Mouse (Mus musculus) cerebellum, postnatal 25 days (tissue): Measurements from ENCODE around the gene Gabrb3.

Experiments
- DNase-seq, 2 experiments: peaks; one replicate each; pipeline ENCODE4 v3.0.0; 2021; ENCODE audit warnings: mixed read lengths in 2 of 2

Gabrb3 gene

GRCm38 (mm10) chr7:57419392-57419791, at the start of gene Gabrb3:
TSS of gene Gabrb3 (plus strand) at chr7:57419692.
- DNase-seq, result no peak

DNA sequence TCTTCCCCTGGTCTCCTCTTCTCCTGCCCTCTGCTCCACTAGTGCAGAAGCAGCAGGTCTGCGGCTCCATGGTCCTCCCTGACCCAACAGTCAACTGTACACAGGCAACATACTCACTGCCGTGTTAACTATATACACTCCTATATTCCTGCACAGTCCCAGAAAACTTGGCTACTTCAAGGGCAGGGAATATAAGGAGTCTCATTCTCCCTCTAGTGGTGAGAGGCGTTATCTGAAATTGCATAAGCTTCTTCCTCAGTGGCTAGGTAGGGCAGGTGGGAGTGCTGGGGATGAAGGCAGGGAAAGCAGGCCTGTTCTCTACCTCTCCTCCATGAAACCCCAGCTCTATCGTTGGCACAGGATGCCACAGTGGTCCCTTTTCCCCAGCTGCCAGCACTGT, 35.4 kb upstream of the Gabrb3 start:
- DNase-seq, result peak; percentile 3 to 5

GRCm38 (mm10) chr7:57386517-57387340, 32.8 kb upstream of the Gabrb3 start, which contains the start of gene Gabrg3:
TSS of gene Gabrg3 (minus strand) at chr7:57387188.
- DNase-seq, result peak; percentile 20 to 30

DNA sequence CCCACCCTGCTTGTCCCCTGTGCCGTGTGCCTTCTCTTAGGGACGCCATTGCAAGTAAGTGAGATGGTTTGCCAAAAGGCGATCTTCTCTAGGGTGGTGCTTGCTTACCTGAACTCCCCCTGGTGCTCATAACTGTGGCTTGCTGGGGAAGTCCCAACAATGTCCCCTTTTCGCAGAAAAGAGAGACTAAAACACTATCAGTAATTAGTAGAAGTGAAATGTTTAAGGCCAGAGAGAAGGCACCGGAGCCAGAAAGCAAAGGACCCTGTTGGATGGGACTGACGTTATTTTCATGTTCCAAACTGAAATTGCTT, 32.2 kb upstream of the Gabrb3 start:
- no peak for DNase-seq

DNA sequence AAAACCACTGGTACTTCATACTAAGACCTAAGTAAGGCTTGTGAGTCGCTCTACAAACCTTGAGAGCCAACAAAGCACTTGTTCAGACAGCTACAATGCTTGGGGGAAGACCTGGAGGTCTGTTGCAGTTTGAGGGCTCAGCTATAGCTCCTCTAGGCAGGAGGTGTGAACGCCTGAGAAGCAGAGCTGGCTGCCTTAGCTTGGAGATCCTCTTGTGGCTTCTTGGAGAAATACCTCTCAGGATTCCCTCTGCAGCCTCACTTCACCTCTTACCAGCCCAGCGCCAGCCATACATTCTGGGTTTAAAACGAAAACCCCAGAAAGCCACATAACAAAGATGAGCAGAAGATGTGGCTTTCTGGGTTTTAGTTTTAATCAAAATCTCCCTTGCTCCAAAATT, 29.4 kb upstream of the Gabrb3 start:
- DNase-seq, result no peak

DNA sequence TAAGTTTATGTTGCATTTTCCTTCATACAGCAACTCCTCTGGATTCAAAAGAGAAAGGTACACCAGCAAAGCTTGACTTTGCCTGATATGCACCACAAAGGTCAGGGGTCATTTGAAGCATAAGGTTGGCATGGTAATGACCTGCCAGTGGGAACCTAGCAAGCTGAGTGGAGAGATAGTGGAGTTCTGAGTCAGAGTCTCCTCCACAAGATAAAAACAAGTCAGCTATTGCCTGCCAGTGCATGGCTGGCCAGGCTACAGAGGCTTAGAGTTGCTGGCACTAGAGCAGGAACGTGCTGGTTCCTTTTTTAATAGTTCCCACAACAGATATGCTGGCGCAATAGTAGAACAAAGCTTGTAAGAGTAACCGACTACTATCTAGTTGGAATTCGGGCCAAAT, 25.9 kb upstream of the Gabrb3 start:
- no peak for DNase-seq

- no peak for DNase-seq
These were observed 8.3 kb upstream of the Gabrb3 start for GRCm38 (mm10) chr7:57411163-57411562.

GRCm38 (mm10) chr7:57412896-57413295, 6.6 kb upstream of the Gabrb3 start:
- no peak for DNase-seq

- no peak for DNase-seq
These were observed 1.6 kb downstream of the Gabrb3 start for GRCm38 (mm10) chr7:57421044-57421443.

DNA sequence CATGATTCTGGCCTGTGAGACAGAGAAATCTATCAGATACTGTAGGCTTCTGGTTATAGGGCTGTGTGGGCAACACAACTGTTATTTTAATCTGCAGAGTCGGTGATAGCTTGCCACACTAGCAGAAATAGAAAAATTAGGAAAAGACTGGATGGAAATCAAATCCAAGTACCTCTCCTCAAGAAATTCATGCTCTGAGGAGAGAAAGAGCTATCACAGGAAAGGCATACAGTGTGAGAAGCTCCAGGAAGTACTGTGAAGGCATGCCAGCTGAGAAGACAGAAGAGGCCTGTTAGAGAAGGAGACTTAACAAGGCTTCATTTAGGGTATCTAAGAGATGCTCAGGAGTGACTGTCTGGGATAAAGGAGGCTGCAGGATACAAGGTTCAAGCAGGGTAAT, 3.2 kb downstream of the Gabrb3 start:
- DNase-seq, result no peak

DNA sequence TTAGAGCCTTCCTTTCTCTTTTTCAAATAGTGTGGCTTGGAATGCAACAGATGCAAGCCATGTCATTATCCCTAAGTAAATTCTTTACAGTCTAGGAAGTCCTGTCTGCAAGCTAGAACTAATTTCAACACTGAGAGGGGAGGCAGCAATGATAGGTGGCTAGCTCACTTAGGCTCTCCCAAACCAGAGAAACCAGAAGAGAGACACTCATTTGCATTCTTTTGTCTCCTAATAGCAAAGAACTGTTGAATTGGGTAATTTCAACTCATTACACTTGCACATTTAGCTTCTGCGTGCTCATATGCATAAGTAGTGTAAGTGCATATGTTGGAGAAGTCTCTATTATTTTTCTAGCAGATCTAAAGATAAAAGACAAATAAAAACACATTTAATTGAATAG, 28.7 kb downstream of the Gabrb3 start:
- no peak for DNase-seq

- DNase-seq, result no peak
These were observed 40.9 kb downstream of the Gabrb3 start for GRCm38 (mm10) chr7:57460354-57460753.

DNA sequence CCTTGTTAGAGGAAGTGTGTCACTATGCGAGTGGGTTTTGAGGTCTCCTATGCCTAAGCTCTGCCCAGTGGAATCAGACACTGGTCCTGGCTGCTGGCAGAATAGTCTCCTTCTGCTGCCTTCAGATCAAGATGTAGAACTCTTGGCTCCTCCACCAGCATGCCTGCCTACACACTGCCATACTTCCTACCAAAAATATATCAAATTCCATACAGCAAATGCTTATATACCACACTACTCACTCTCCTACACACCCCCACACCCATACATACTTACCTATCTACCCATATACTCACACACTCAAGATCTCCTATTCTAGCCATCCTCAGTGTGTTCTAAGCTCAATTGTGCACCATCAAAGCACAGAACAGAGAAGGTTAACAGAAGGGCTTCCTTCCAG, 51.8 kb downstream of the Gabrb3 start:
- no peak for DNase-seq

GRCm38 (mm10) chr7:57473811-57474525, 54.5 kb downstream of the Gabrb3 start:
- DNase-seq, result peak; percentile 13 to 48

- DNase-seq, result no peak
These were observed 63.4 kb downstream of the Gabrb3 start for GRCm38 (mm10) chr7:57482896-57483295.

DNA sequence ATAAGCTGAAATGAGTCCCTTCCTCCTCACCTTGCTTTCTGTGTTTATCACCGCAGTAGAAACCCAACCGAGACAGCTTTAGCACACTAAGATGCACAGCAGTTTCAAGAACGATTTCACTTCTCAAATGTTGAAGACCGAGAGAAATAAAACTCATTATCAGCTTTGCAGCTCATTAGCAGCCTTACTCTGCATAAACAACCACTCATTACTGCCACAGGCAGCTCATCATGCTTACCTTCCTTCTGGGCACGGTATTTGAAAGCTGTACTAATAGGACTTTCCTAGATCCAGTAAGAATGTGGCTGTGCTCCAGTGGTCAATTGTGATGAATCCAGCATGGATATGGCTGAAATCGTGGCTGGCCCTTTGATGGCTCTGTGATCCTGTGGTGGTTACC, 67.4 kb downstream of the Gabrb3 start:
- DNase-seq, result no peak

- peak; percentile 8 for DNase-seq
These were observed 72.3 kb downstream of the Gabrb3 start for GRCm38 (mm10) chr7:57491795-57492194.

DNA sequence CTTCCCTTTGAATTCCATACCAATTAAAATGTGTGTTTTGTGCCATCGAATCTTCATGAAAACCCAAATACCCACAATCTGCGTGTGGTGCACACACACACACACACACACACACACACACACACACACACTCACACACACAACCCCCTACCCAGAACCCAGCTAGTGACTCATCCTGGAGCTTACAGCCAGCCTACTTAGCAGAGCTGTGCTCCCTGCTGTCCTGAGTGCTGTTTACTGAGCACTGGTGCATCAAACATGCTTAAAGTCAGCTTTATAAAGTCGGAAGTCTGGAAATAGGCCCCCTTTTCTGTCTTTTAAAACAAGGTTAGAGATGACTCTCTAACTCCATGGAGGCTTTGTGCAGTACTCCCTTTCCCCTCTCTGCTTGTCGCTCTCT, 83.3 kb downstream of the Gabrb3 start:
- DNase-seq, result no peak

GRCm38 (mm10) chr7:57508860-57509632, 89.6 kb downstream of the Gabrb3 start:
- DNase-seq, result peak; percentile 4 to 9

DNA sequence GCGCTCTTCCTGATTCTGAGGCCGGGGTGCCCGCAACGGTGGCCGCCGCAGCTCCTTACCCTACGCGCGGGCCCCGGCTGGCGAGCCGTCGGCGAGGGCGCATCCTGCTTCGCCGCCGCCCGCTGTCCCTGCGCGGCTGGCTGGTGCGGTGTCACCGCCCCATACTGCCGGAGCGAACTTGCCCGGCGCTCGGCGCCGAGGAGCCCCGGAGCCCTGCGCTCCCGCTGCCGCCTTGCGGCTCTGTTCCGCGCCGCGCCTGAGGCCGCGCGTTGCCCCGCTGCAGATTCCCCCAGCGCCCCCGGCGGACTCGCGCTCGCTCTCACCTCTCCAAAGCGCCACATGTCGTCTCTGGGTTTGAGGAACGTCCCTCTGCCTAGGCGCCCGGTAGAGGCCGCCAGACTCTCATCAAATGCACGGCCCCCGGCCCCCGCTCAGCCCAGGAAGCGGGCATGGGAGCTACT, 90.2 kb downstream of the Gabrb3 start, which contains the start of gene Gabra5:
Gene Gabra5 (minus strand): TSS at position 379 of the 461 bp plus-strand sequence.
- peak; percentile 8 to 31 for DNase-seq

- DNase-seq, result peak; percentile 20 to 58
These were observed 93.5 kb downstream of the Gabrb3 start for GRCm38 (mm10) chr7:57512955-57513354.

- DNase-seq, result no peak
These were observed 110.0 kb downstream of the Gabrb3 start for GRCm38 (mm10) chr7:57529451-57529850.

DNA sequence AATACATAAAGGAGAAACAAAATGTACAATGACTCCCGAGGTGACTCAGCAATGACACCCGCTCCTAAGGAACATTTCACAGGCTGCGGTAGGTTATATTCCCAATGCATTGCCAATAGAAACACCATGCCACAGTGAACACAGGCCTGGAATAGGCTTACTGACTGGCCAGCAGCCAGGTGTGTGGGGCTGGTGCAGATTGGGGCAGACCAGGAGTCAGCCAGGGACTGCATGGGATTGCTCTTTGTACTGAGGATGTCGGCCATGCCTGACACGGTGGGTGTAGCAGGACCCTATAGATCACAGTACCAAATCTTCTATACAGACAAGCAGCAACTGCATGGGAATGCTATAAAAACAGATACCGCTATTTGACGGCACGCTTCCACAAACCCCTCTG, 110.5 kb downstream of the Gabrb3 start:
- peak in 1 of 2 experiments; percentile 6 for DNase-seq
